Mouse (Mus musculus) testis, adult 2 months (tissue): ENCODE results near the gene Lcmt1. TPM values are rescaled to one million over a fixed set of nuclear protein-coding genes. Genes with fewer than 3 reads are reported as not detected.

Source experiments
- H3K27ac ChIP-seq: fragments of 200-500 bp; 2 replicates; pipeline ENCODE4 v1.5.1; 2012; ENCODE audit warnings: low read depth, low read length; ENCODE audit not compliant: control insufficient read depth, insufficient read depth
- H3K27me3 ChIP-seq: fragments of 200-500 bp; 2 replicates; pipeline ENCODE4 v1.6.1; 2012; ENCODE audit warnings: mild to moderate bottlenecking, low read length, moderate library complexity; ENCODE audit not compliant: control insufficient read depth, insufficient read depth
- H3K36me3 ChIP-seq: fragments of 200-500 bp; 2 replicates; pipeline ENCODE4 v1.6.1; 2012; ENCODE audit warnings: mild to moderate bottlenecking, low read length; ENCODE audit not compliant: control insufficient read depth, insufficient read depth
- H3K4me1 ChIP-seq: fragments of 200-500 bp; 2 replicates; pipeline ENCODE4 v1.6.1; 2012; ENCODE audit warnings: low read length; ENCODE audit not compliant: control insufficient read depth, insufficient read depth
- H3K4me3 ChIP-seq: fragments of 200-500 bp; 2 replicates; pipeline ENCODE4 v1.5.1; 2012; ENCODE audit warnings: low read depth, mild to moderate bottlenecking, low read length, moderate library complexity, mixed read lengths; ENCODE audit not compliant: control insufficient read depth
- CTCF ChIP-seq: fragments of 200-500 bp; IDR thresholded peaks from 2 replicates; pipeline ENCODE4 v1.5.1; 2012; ENCODE audit warnings: low read depth, mild to moderate bottlenecking, inconsistent platforms, low read length, moderate library complexity; ENCODE audit not compliant: control insufficient read depth, insufficient read depth, insufficient replicate concordance
- POLR2A ChIP-seq: fragments of 200-500 bp; IDR thresholded peaks from 2 replicates; pipeline ENCODE4 v1.6.1; 2012; ENCODE audit warnings: low read depth, mild to moderate bottlenecking, inconsistent platforms, low read length, moderate library complexity; ENCODE audit not compliant: control insufficient read depth
- polyA plus RNA-seq: library from polyadenylated mRNA; depleted of rRNA; stranded (reverse); fragments of >200 nt; gene quantifications from 2 replicates; pipeline ENCODE4 v1.2.3, GENCODE M21; 2012

Lcmt1 gene
- polyA plus RNA-seq, 1 experiment = 33.6 TPM

DNA sequence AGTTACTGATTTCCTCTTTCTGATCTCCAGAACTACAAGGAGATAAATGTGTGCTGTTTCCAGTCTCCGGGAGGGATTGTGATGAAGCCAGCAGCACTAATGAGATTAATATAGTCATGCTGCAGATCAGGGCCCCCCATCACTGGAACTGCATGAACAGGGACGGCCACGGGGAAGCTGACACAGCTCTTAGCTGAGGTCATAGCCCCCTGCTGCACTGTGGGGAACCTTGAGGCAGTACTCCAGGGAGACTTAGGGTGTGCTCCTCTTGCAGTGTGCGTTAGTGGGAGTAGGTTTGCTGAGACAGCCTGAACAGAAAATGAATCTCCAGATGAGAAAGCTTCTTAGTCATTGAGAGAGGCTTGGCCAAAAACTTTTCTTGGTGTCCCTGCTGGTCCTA lies 61.6 kb downstream of the Lcmt1 start:
- Histone ChIP-seq H3K27me3 (no peaks in the 10 kb centered on the region), H3K27ac (no peak overlapping the region), H3K4me1 (no peaks in the 10 kb centered on the region), H3K36me3 (no peaks in the 10 kb centered on the region), H3K4me3 (no peak overlapping the region)
- TF ChIP-seq POLR2A (no peak), CTCF (no peak)

DNA sequence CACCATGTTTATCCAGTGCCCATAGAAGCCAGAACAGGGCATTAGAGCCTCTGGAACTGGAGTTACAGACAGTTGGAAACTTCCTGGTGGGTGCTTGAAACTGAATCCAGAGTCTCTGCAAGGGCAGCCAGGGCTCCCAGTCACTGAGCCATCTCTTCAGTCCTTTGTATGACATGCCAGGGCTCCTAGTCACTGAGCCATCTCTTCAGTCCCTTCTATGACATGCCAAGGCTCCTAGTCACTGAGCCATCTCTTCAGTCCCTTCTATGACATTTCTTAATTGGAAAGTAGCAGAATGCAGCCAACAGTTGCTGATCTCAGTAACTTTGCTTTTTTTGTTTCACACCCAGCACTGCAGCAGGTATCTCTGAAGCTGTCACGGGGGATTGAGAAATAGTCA lies 72.5 kb downstream of the Lcmt1 start:
- no peak overlapping the region for H3K27ac ChIP-seq
- no peaks in the 10 kb centered on the region for H3K4me1 ChIP-seq
- no peaks in the 10 kb centered on the region for H3K36me3 ChIP-seq
- no peak overlapping the region for H3K4me3 ChIP-seq
- TF ChIP-seq POLR2A (no peak), CTCF (no peak)
- no peaks in the 10 kb centered on the region for H3K27me3 ChIP-seq

DNA sequence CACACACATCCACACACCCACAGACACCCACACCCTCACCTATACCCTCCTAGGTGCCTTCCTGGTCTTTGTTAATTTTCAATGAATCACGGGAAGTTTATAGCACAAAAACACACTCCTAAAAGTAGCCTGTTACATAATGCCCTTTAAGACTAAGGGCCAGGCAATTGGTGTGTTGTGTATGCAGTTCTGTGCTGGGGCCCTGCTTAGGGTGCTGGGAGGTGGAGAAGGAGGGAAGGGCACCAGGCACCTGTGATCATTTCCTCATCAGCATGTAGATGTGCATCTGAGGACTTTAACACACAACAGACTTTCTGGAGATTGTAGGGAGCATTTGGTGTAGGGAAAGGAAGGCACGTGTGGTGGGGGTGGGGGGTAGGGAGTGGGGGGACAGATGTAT lies 79.2 kb downstream of the Lcmt1 start:
- Histone ChIP-seq H3K27me3 (no peaks in the 10 kb centered on the region), H3K4me1 (no peaks in the 10 kb centered on the region), H3K27ac (no peak overlapping the region), H3K36me3 (no peaks in the 10 kb centered on the region), H3K4me3 (no peak overlapping the region)
- TF ChIP-seq POLR2A (no peak), CTCF (no peak)

DNA sequence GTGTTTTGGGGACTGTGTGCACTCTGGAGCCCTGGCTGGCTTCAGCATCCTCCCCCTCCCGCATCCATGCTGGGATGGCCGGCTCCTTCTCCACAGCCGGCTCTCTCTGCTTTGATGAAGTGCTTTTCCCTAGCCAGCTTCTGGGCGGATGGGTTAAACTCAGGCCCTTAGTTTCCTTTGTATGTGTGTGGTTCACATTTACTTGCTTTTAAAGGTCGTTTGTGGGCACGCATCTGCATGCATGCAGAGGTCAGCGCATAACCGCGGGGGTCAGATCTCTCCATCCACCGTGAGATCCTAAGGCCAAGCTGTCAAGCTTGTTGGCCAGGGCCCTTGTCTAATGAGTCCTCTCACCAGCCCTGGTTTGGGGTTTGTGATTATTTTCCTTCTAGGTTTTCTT lies 80.1 kb downstream of the Lcmt1 start:
- Histone ChIP-seq H3K36me3 (no peaks in the 10 kb centered on the region), H3K27me3 (no peaks in the 10 kb centered on the region), H3K4me1 (no peaks in the 10 kb centered on the region), H3K27ac (no peak overlapping the region), H3K4me3 (no peak overlapping the region)
- TF ChIP-seq POLR2A (no peak), CTCF (no peak)

DNA sequence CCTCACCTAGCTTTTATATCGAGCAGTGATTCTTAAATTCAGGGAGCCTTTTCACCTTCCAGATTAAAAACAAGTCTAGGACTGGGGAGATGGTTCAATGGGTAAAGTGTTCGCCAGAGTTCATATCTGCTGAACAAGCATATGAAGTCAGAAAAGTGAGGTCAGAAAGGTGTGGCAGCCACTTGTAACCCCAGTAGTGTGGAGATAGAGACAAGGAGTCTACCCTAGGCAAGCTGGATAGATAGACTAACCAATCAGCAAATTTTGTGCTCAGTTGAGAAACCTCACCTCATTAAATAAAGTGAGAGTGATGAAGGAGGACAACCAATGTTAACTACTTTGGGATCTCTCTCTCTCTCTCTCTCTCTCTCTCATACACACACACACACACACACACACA lies 80.9 kb downstream of the Lcmt1 start:
- no peak for TF ChIP-seq CTCF
- TF ChIP-seq POLR2A = no peak
- no peaks in the 10 kb centered on the region for H3K4me1 ChIP-seq
- no peak overlapping the region for H3K27ac ChIP-seq
- no peaks in the 10 kb centered on the region for H3K36me3 ChIP-seq
- H3K27me3 ChIP-seq = no peaks in the 10 kb centered on the region
- H3K4me3 ChIP-seq = no peak overlapping the region

DNA sequence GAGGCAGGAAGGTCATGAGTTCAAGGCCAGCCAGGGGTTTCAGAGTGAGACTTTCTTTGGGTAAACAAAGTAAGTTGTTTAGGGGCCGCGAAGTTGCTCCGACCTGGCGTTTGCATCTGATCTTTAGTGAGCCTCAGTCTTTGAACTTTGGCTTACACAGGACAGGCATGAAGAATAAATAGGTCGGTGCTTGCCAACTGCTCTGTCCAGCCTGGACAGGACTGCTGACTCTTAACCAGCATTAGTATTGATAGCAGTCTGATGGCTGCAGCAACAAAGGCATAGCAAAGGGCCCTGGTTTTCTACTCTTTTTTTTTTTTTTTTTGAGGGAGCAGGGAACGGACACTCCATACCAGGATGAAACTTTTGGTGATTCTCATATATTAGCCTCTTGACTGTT lies 83.0 kb downstream of the Lcmt1 start:
- H3K4me1 ChIP-seq = no peaks in the 10 kb centered on the region
- TF ChIP-seq CTCF (no peak), POLR2A (no peak)
- no peak overlapping the region for H3K4me3 ChIP-seq
- no peaks in the 10 kb centered on the region for H3K36me3 ChIP-seq
- H3K27ac ChIP-seq = no peak overlapping the region
- H3K27me3 ChIP-seq = no peaks in the 10 kb centered on the region

DNA sequence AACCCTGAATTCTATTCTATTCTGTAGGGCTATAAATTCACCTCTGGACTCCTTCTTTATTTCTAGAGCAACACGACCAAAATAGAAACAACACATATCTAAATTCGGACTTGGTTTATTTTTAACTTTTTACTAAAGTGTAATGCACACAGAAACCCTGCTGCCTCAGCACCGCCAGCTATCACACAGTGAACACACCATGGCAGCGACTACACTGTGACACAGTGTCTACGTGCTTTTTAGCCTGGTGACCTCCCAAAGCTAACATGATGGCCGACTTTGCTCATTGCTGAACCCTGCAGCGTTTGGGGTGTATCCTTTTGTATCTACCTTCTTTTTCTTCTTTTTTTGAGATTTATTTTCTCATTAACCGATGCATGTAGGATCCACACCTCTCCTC lies 83.5 kb downstream of the Lcmt1 start:
- Histone ChIP-seq H3K27me3 (no peaks in the 10 kb centered on the region), H3K27ac (no peak overlapping the region), H3K4me3 (no peak overlapping the region), H3K36me3 (no peaks in the 10 kb centered on the region), H3K4me1 (no peaks in the 10 kb centered on the region)
- TF ChIP-seq CTCF = no peak
- no peak for TF ChIP-seq POLR2A

DNA sequence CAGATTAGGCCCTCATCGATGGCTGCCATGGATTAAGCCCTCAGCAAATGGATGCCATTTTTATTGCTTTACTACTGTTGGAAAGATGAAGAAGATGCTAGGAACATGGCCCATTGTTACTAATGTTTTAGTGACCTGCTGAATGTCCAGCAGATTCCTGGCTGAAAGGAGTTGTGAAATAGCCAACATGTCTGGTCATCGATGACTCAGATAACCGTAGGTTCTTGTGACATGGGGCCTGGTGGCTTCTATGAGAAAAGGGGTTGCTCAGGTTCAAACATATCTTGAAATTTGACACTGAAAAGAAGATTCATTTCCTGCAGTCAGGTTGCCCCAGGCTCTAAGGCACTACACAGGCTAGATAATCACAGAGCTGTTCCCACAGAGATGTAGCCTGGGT lies 85.5 kb downstream of the Lcmt1 start:
- no peaks in the 10 kb centered on the region for H3K4me1 ChIP-seq
- TF ChIP-seq POLR2A = no peak
- TF ChIP-seq CTCF = no peak

More for the DNA sequence above, 85.5 kb downstream of the Lcmt1 start:
- Histone ChIP-seq H3K4me3 (no peak overlapping the region), H3K27ac (no peak overlapping the region), H3K27me3 (no peaks in the 10 kb centered on the region), H3K36me3 (no peaks in the 10 kb centered on the region)
